Mouse (Mus musculus) midbrain, postnatal 0 days (tissue): Measurements from ENCODE around the gene Nr6a1. TPM values are rescaled to one million over a fixed set of nuclear protein-coding genes. Genes with fewer than 3 reads are reported as not detected.

Experiments
- ATAC-seq: fragments of 200-750 bp; cut with Nextera tagmentation; 2 replicates; pipeline ENCODE4 v1.8.0; 2017; ENCODE audit warnings: moderate number of reproducible peaks, mild to moderate bottlenecking, moderate TSS enrichment, moderate library complexity; ENCODE audit not compliant: low FRiP score
- DNase-seq: peaks from one replicate; pipeline ENCODE4 v3.0.0-alpha.2; 2015; ENCODE audit warnings: low spot score
- H3K27ac ChIP-seq: fragments of 300-500 bp; sonication (generic); 2 replicates; pipeline ENCODE4 v1.5.1; 2014; ENCODE audit warnings: low read depth, mild to moderate bottlenecking, low read length, mixed read lengths
- H3K27me3 ChIP-seq: fragments of 300-500 bp; sonication (generic); 2 replicates; pipeline ENCODE4 v1.6.1; 2014; ENCODE audit warnings: low read length, control low read depth, mixed read lengths; ENCODE audit not compliant: insufficient read depth
- H3K36me3 ChIP-seq: fragments of 300-500 bp; sonication (generic); 2 replicates; pipeline ENCODE4 v1.6.1; 2014; ENCODE audit warnings: low read length, control low read depth, mixed read lengths; ENCODE audit not compliant: insufficient read depth
- H3K4me1 ChIP-seq: fragments of 300-500 bp; sonication (generic); 2 replicates; pipeline ENCODE4 v1.6.1; 2014; ENCODE audit warnings: mild to moderate bottlenecking, control low read depth, antibody characterized with exemption, low read length, mixed read lengths; ENCODE audit not compliant: insufficient read depth
- H3K4me2 ChIP-seq: fragments of 300-500 bp; sonication (generic); 2 replicates; pipeline ENCODE4 v1.6.1; 2014; ENCODE audit warnings: low read depth, mild to moderate bottlenecking, low read length, mixed read lengths; ENCODE audit not compliant: poor library complexity, severe bottlenecking
- H3K4me3 ChIP-seq: fragments of 300-500 bp; sonication (generic); 2 replicates; pipeline ENCODE4 v1.5.1; 2014; ENCODE audit warnings: low read depth, mild to moderate bottlenecking, low read length, moderate library complexity
- H3K9ac ChIP-seq: fragments of 300-500 bp; sonication (generic); replicated peaks from 2 replicates; pipeline ENCODE4 v1.6.1; 2014; ENCODE audit warnings: mild to moderate bottlenecking, low read length, moderate library complexity, mixed read lengths; ENCODE audit not compliant: poor library complexity, severe bottlenecking
- H3K9me3 ChIP-seq: fragments of 300-500 bp; sonication (generic); 2 replicates; pipeline ENCODE4 v1.6.1; 2016; ENCODE audit warnings: low read length, control low read depth
- CTCF ChIP-seq: IDR thresholded peaks from 2 replicates; pipeline ENCODE4 v1.5.1; 2016; ENCODE audit warnings: antibody characterized with exemption, mild to moderate bottlenecking
- WGBS: fragments of 180-500 bp; shearing (Covaris S2); extraction: QIAGEN DNeasy Blood & Tissue Kit; methylation state at CpG from one replicate; pipeline ENCODE4 v1.1.7; 2014; 5-methylcytosine and 5-hydroxymethylcytosine counted together
- polyA plus RNA-seq: library from polyadenylated mRNA; unstranded; fragments of >200 nt; fragmentation: Nextera tagmentation; extraction: Ambion mirVana; gene quantifications from 2 replicates; pipeline ENCODE4 v1.2.1, GENCODE M21; 2015
- total RNA-seq: library from RNA; depleted of rRNA; stranded (reverse); fragments of >200 nt; gene quantifications from 2 replicates; pipeline ENCODE4 v1.2.3, GENCODE M21; 2014

Gene Nr6a1
- total and polyA plus RNA-seq, 2 experiments from 2014 or later = 0.93 to 4.9 TPM

GRCm38 (mm10) chr2:38851797-38852196 lies 75.7 kb downstream of the Nr6a1 start:
- no peak overlapping the region for H3K4me3 ChIP-seq
- H3K27ac ChIP-seq = no peak overlapping the region
- H3K27me3 ChIP-seq = no peaks in the 10 kb centered on the region
- TF ChIP-seq CTCF = no peak
- no peak overlapping the region for H3K4me2 ChIP-seq
- H3K9me3 ChIP-seq = no peaks in the 10 kb centered on the region
- ATAC-seq (no peak), DNase-seq (no peak)
- no peaks in the 10 kb centered on the region for H3K4me1 ChIP-seq
- H3K36me3 ChIP-seq = no peaks in the 10 kb centered on the region
- 80% methylated on average over 1 of the region's 1 CpGs for WGBS
- no peak overlapping the region for H3K9ac ChIP-seq

- Histone ChIP-seq H3K27ac (no peak overlapping the region), H3K9me3 (no peaks in the 10 kb centered on the region), H3K4me3 (no peak overlapping the region), H3K4me1 (no peaks in the 10 kb centered on the region), H3K27me3 (no peaks in the 10 kb centered on the region), H3K4me2 (no peak overlapping the region), H3K36me3 (no peaks in the 10 kb centered on the region), H3K9ac (no peak overlapping the region)
- ATAC-seq = no peak
- 94% methylated on average over 2 of the region's 2 CpGs for WGBS
- DNase-seq = no peak
- TF ChIP-seq CTCF = no peak
Measured at GRCm38 (mm10) chr2:38846319-38846718, 81.2 kb downstream of the Nr6a1 start.

GRCm38 (mm10) chr2:38835489-38835888 lies 92.0 kb downstream of the Nr6a1 start:
- H3K9ac ChIP-seq = no peak overlapping the region
- no peaks in the 10 kb centered on the region for H3K9me3 ChIP-seq
- ATAC-seq (no peak), DNase-seq (no peak)
- no peak for TF ChIP-seq CTCF
- no peak overlapping the region for H3K4me3 ChIP-seq
- no peaks in the 10 kb centered on the region for H3K36me3 ChIP-seq
- no peak overlapping the region for H3K4me2 ChIP-seq
- WGBS = 88% methylated on average over 6 of the region's 6 CpGs
- no peaks in the 10 kb centered on the region for H3K27me3 ChIP-seq
- H3K4me1 ChIP-seq = no peaks in the 10 kb centered on the region
- no peak overlapping the region for H3K27ac ChIP-seq

- Histone ChIP-seq H3K9ac (no peak overlapping the region), H3K4me3 (no peak overlapping the region), H3K4me2 (no peak overlapping the region), H3K27me3 (no peaks in the 10 kb centered on the region), H3K36me3 (no peaks in the 10 kb centered on the region), H3K27ac (no peak overlapping the region), H3K9me3 (no peaks in the 10 kb centered on the region), H3K4me1 (no peaks in the 10 kb centered on the region)
- ATAC-seq (no peak), DNase-seq (no peak)
- peak; percentile 39 for TF ChIP-seq CTCF
Measured at GRCm38 (mm10) chr2:38831976-38832375, 95.5 kb downstream of the Nr6a1 start.

GRCm38 (mm10) chr2:38829521-38829920 lies 98.0 kb downstream of the Nr6a1 start:
- Histone ChIP-seq H3K36me3 (no peaks in the 10 kb centered on the region), H3K4me2 (no peak overlapping the region), H3K9me3 (no peaks in the 10 kb centered on the region), H3K4me3 (no peak overlapping the region), H3K4me1 (no peaks in the 10 kb centered on the region), H3K9ac (no peak overlapping the region), H3K27me3 (no peaks in the 10 kb centered on the region), H3K27ac (no peak overlapping the region)
- TF ChIP-seq CTCF = no peak
- DNase-seq (no peak), ATAC-seq (no peak)
- WGBS = 67% methylated on average over 1 of the region's 1 CpGs

- 86% methylated on average over 3 of the region's 3 CpGs for WGBS
- no peak for DNase-seq
- no peak for ATAC-seq
- TF ChIP-seq CTCF = no peak
- H3K4me2 ChIP-seq = no peak overlapping the region
- no peaks in the 10 kb centered on the region for H3K9me3 ChIP-seq
- no peak overlapping the region for H3K9ac ChIP-seq
- H3K27me3 ChIP-seq = no peaks in the 10 kb centered on the region
- H3K4me3 ChIP-seq = no peak overlapping the region
- H3K36me3 ChIP-seq = no peaks in the 10 kb centered on the region
- H3K27ac ChIP-seq = no peak overlapping the region
- H3K4me1 ChIP-seq = no peaks in the 10 kb centered on the region
Measured at GRCm38 (mm10) chr2:38827801-38828306, 99.6 kb downstream of the Nr6a1 start.
